Mouse (Mus musculus) megakaryocyte, embryonic 14.5 days (primary cell): ENCODE measurements around the gene Gnat2.

ENCODE experiments used
- FLI1 ChIP-seq: IDR thresholded peaks from 2 replicates; pipeline ENCODE4 v1.6.1; 2012; ENCODE audit warnings: low read length, inconsistent platforms, mixed read lengths
- GATA1 ChIP-seq: IDR thresholded peaks from 3 replicates; pipeline ENCODE4 v1.6.1; 2012; ENCODE audit warnings: mixed read lengths, low read length, inconsistent platforms, borderline replicate concordance

- TF ChIP-seq GATA1 (no peak), FLI1 (no peak)
These were observed 23.2 kb upstream of the Gnat2 start for GRCm38 (mm10) chr3:108069231-108069870.
